Mouse (Mus musculus) cerebellum, postnatal 36 days (tissue): ENCODE results near the gene Fmnl1.
"Not testable (repeated sequence)": the region's sequence is repeated elsewhere in the genome, so short reads cannot be mapped to it uniquely, and the experiment has no call there.

Source experiments
- DNase-seq, 2 experiments: peaks; one replicate each; pipeline ENCODE4 v3.0.0; 2021 to 2022; ENCODE audit warnings: mixed read lengths in 2 of 2

Gene Fmnl1

GRCm38 (mm10) chr11:103184891-103185290 lies 14.0 kb downstream of the Fmnl1 start:
- peak; percentile 57 to 64 for DNase-seq

DNA sequence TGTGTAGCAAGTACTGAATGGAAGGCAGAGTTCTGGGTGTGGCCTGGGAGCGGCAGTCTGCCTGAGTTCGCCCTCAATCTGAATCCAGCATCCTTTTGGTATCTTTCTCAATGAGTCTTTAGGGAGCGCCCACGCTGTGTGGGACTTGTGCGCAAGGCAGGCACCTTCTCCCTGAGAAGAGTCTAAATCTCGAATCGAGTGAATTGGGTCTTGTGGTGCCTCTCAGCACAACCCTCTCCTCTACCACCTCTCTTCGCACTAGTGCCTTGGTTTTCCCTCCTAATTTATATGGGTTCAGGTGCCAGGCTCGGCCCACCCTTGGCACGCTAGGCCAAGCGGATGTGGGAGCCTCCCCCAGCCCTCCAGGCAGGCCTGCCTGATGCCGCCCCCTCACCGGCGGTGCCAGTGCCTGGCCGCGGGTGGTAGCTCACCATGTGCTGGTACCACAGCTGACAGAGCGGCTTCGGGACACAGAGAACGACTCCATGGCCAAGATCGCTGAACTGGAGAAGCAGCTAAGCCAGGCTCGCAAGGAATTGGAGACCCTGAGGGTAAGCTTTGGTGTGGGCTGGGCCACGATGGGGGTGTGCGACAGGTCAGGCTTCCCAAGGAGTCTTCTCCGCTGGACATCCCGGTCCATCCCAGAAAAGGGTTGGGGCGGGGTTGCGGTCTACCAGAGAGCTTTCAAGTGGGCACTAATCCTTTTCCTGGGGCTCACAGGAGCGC lies 21.5 kb downstream of the Fmnl1 start:
- DNase-seq = peak; percentile 54 to 57

- DNase-seq = peak; percentile 78 to 82
Measured at GRCm38 (mm10) chr11:103192956-103193824, 22.3 kb downstream of the Fmnl1 start.

DNA sequence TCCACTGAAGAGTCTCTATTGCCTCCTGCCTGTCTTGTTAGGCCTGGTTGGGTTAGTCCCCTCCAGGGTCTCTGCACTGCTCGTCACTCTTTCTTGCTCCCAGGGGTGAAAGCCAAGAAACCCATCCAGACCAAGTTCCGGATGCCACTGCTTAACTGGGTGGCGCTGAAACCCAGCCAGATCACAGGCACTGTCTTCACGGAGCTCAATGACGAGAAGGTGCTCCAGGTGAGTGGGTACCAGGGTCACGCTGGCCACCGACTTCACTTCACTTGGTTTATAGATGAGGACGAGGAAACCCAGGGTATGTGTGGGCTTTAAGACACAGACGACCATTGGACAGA lies 22.9 kb downstream of the Fmnl1 start:
- DNase-seq = no peak

GRCm38 (mm10) chr11:103195236-103195635 lies 24.3 kb downstream of the Fmnl1 start:
- peak in 1 of 2 experiments; percentile 31 for DNase-seq

- DNase-seq = peak in 1 of 2 experiments; percentile 30
Measured at GRCm38 (mm10) chr11:103195656-103196055, 24.7 kb downstream of the Fmnl1 start.

- no peak for DNase-seq
Measured at GRCm38 (mm10) chr11:103197340-103197739, 26.4 kb downstream of the Fmnl1 start.

GRCm38 (mm10) chr11:103198339-103198738 lies 27.4 kb downstream of the Fmnl1 start:
- DNase-seq = peak in 1 of 2 experiments; percentile 34

DNA sequence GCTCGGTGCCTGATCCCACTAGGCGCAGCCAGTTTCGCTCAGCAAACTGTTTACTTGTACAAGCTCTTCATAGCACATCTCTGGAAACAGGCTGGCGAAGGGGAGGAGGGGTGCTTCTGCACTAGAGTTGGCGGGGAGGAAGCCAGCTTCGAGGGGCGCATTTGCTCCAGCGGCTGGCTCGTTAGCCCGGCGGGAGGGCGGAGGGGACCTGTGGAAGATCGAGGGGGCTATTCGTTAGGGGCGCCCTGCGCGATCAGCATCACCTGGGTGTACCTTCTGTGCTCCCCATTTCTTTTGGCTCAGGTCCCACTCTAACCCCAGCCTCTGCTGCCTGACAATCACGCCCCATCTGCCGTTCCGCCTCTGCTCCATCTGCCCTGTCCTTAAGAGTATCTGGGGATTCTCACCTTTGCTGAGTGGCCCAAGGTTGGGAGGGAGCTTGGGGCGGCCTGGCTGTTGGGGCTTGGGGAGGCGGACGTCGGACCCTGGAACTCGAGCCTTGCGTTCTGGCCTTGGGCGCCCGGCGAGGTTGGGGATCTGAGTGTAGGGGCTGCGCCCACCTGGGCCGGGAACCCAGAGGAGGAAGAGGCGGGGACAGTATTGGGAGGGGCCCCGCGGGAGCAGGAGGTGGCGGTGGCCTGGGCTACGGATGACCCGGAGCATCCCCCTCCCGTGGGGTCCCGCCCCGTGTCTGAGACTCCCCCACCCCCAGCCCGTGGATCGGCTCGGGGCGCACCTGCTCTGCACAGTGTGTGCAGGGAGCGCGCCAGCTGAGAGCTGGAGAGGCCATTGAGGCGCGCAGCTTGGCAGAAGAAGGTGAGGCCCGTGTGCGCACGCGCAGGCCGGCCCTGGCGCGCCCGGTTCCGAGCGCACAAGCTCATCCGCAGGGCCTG lies 28.2 kb downstream of the Fmnl1 start:
- peak; percentile 88 to 90 for DNase-seq

DNA sequence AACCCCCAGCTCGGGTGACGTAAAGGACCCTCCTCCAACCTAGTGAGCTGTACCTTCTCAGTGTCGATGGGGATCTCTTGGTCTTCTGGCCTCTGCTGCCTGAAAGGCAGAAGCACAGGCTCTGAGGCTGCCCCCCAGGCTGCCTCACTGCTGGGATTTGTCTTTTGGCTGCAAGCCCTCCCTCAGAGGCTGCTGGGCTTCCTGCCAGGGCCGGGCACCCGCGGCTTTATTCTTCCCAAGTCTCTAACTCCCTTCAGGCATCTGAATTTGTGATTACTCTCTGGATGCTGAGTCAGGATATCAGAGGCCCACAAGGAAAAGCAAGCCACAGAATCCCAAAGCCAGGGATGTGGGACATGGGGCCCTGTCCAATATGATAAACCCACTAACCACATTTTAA lies 30.8 kb downstream of the Fmnl1 start:
- DNase-seq = peak; percentile 71 to 78

- DNase-seq = no peak
Measured at GRCm38 (mm10) chr11:103202376-103202775, 31.5 kb downstream of the Fmnl1 start.

DNA sequence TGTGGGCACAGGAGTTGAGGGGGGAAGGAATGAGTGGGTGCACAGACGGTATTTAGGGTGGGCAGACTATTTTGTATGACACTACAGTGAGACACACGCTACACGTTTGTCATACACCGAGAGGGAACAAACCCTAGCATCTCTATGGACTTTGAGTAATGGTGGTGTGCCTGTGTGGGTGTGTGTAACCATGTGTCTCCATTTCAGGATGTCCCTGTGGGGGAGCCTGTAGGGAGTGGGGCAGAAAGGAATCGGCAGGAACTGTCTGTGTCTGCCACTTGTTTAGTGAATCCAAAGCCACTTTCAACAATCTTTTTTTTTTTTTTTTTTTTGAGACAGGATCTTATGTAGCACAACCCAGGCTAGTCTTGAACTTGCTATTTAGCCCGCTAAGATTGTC lies 35.3 kb downstream of the Fmnl1 start:
- DNase-seq = no peak

- DNase-seq = no peak
Measured at GRCm38 (mm10) chr11:103208458-103208857, 37.6 kb downstream of the Fmnl1 start, which contains the start of gene 1700023F06Rik. Gene 1700023F06Rik (minus strand): TSS chr11:103208558.

- no peak for DNase-seq
Measured at GRCm38 (mm10) chr11:103210291-103210690, 39.4 kb downstream of the Fmnl1 start.

DNA sequence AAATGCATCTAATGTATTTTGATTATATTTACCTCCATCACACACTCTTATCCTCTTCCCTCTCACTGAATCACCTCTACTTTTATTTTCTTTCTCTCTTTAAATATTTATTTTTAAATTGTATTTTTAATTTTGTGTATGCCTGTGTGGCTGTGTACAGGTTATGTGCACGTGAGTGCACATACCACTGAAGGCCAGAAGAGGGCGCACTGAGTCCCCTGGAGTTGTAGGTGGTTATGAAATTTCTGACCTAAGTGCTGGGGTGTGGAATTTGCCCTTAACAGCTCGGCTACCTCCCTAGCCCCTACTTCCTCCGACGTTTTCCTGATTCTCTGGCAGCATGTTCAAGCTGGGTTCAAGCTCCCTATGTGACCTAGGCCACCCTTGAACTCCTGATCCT lies 42.8 kb downstream of the Fmnl1 start:
- DNase-seq = no peak

DNA sequence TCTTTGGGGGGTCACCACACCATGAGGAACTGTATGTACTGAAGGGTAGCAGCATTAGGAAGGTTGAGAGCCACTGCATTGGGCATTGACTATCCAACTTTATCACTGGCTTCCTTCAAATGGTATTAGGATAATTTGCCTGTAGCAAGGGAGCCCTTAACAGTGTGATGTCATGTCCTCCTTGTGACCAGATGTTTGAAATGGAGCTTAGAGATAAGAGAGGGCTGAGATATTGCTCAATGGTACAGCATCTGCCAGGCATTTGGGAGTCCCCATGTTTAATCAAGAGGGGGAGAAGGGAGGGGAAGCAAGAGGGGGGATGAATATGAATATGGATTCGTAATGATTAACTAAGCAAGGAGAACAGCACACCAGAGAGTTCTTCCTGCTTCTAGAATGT lies 44.4 kb downstream of the Fmnl1 start:
- no peak for DNase-seq

DNA sequence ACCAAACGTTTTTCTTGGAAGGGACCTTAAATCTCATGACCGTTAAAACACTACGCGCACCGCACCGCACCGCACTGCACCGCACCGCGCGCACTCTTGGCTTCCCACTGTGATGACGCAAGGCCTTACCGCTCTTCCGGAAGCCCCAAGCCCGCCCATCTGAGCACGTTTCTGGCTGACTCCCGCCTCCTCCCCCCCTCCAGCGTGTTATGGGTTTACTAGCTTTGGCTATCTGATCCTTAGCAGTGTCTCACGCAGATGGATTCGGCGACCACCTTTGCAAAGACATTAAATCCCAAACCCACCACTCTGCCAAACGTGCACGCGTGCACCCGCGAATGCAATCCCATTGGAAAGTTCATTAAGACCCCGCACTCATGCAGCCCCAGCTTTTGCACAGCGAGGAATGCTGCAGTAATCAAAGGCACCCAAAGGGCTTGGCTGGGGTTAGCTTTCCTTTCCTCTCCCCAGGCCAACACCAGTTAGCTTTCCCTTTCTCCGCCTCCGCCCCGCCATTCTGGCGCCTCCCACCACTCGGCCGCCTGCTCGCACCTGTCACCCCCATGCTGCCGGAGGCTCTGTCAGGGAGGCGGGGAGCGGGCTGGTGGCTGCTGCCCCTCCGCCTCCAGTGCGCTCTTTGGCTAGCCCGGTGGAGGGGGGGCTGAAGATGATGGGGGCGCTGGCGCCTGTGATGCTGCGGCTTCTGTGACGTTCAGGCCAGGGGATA lies 47.0 kb downstream of the Fmnl1 start, which contains the start of gene Spata32:
TSS of gene Spata32 (minus strand) at position 643 of the 727 bp plus-strand sequence.
- DNase-seq = peak; percentile 77 to 84

DNA sequence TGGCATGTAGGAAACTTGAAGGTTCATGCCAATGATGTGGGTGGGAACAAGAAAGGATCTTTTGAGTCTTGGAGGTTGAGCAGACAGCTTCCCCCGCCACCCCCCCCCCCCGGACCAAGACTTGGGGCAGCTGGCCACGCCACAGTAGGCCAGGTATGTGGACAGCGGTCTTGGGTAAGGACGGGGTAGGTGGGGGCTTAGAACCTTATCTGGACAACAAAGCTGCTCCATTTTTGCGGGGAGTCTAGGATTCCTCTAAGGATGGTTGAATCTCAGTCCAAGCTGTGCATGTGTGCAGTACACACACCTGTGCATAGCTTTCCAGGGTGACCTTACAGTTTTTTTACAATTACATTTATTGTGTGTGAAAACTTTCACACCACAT lies 47.6 kb downstream of the Fmnl1 start:
- DNase-seq = no peak

- DNase-seq = no peak
Measured at GRCm38 (mm10) chr11:103219259-103219658, 48.4 kb downstream of the Fmnl1 start.

GRCm38 (mm10) chr11:103219995-103220394 lies 49.1 kb downstream of the Fmnl1 start:
- no peak for DNase-seq

GRCm38 (mm10) chr11:103221437-103221836 lies 50.5 kb downstream of the Fmnl1 start:
- no peak for DNase-seq

DNA sequence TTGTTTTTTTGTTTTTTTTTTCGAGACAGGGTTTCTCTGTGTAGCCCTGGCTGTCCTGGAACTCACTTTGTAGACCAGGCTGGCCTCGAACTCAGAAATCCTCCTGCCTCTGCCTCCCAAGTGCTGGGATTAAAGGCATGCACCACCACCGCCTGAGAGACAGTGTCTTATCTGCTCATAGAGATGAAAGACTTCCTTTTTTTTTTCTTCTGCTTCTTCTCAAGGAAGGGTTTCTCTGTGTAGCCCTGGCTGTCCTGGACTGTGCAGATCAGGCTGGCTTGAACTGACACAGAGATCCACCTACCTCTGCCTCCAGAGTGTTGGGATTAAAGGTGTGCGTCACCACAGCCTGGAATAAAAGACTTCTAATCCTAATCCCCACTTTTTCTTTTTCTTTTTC lies 51.8 kb downstream of the Fmnl1 start:
- DNase-seq = not testable (repeated sequence)
